ENCODE assay signal across 20 mouse cellular contexts in genomic region chr5:138260051-138260450, GRCm38 (mm10). TPM values are rescaled to one million over a fixed set of nuclear protein-coding genes. Genes with fewer than 3 reads are reported as not detected.
DNase-seq lines count a peak whose midpoint lies in the region; ATAC-seq and TF ChIP-seq lines count a peak whose summit lies in the region.
"Had no signal": no experiment of that assay in that cellular context is flagged by ENCODE, and none has a peak within 500 bp of the region (broad histone marks: within the 10 kb centered on the region; RNA-seq: fewer than 3 reads in every experiment).

No protein-coding gene starts in this region.

- no peaks in the 10 kb centered on the region for H3K9me3 ChIP-seq in heart, embryonic 10.5 days
- no peaks in the 10 kb centered on the region for H3K9me3 ChIP-seq in limb, embryonic 13.5 days
- H3K9me3 ChIP-seq in limb, embryonic 10.5 days (replicated peaks) = no peaks in the 10 kb centered on the region
- no peaks in the 10 kb centered on the region for H3K9me3 ChIP-seq in intestine, postnatal 0 days (ENCODE audit: control insufficient read depth)
- H3K9me3 ChIP-seq in liver, embryonic 16.5 days (replicated peaks; ENCODE audit: control insufficient read depth, low read length) = no peaks in the 10 kb centered on the region
- H3K9me3 ChIP-seq: midbrain, embryonic 15.5 days had no signal

- ATAC-seq in limb, embryonic 13.5 days (ENCODE audit: low FRiP score, low read depth) = no peak
- no peak for ATAC-seq in intestine, postnatal 0 days
- no peak for ATAC-seq in liver, embryonic 16.5 days (ENCODE audit: low read depth)
- ATAC-seq: forebrain, embryonic 14.5 days; midbrain, embryonic 15.5 days had no signal

- no peaks in the 10 kb centered on the region for H3K27me3 ChIP-seq in heart, embryonic 10.5 days (ENCODE audit: insufficient read depth, poor library complexity, severe bottlenecking)
- H3K27me3 ChIP-seq in limb, embryonic 13.5 days = no peaks in the 10 kb centered on the region
- H3K27me3 ChIP-seq in limb, embryonic 10.5 days (ENCODE audit: low read depth, poor library complexity, severe bottlenecking) = no peaks in the 10 kb centered on the region
- H3K27me3 ChIP-seq in intestine, postnatal 0 days (replicated peaks; ENCODE audit: control insufficient read depth, insufficient read depth, low read length) = no peaks in the 10 kb centered on the region
- H3K27me3 ChIP-seq in liver, embryonic 16.5 days (ENCODE audit: control insufficient read depth, insufficient read depth, low read depth, low read length) = no peaks in the 10 kb centered on the region
- H3K27me3 ChIP-seq: midbrain, embryonic 15.5 days had no signal

- DNase-seq in heart, embryonic 10.5 days (ENCODE audit: low spot score) = no peak
- no peak for DNase-seq in heart, postnatal 4 days
- no peak for DNase-seq in limb, embryonic 10.5 days (ENCODE audit: low spot score)
- DNase-seq in layer of hippocampus, postnatal 14 days (ENCODE audit: low spot score in 2 of 2) = no peak
- DNase-seq in adrenal gland, adult 8-10 months = no peak
- DNase-seq: cerebellum, postnatal 14 days; embryo, embryonic 11 days; gastrocnemius, postnatal 25 days; lung, embryonic 14.5 days; right cerebral cortex, adult 18-20 months; spleen, adult 18-20 months had no signal

- peaks cover 72% of the 10 kb centered on the region for H3K4me1 ChIP-seq in heart, embryonic 10.5 days
- peaks cover 25% of the 10 kb centered on the region for H3K4me1 ChIP-seq in limb, embryonic 13.5 days
- peaks cover 36% of the 10 kb centered on the region for H3K4me1 ChIP-seq in limb, embryonic 10.5 days
- H3K4me1 ChIP-seq in intestine, postnatal 0 days (replicated peaks; ENCODE audit: control insufficient read depth, insufficient read depth, low read length) = 0 out of 2 replicates have a peak, but pooled peaks cover 8% of the 10 kb centered on the region
- peaks cover 55% of the 10 kb centered on the region for H3K4me1 ChIP-seq in liver, embryonic 16.5 days (ENCODE audit: control insufficient read depth, low read depth, low read length)

- peaks cover 44% of the 10 kb centered on the region for H3K36me3 ChIP-seq in heart, embryonic 10.5 days
- peaks cover 51% of the 10 kb centered on the region for H3K36me3 ChIP-seq in limb, embryonic 13.5 days
- H3K36me3 ChIP-seq in limb, embryonic 10.5 days = peaks cover 52% of the 10 kb centered on the region
- H3K36me3 ChIP-seq in intestine, postnatal 0 days (ENCODE audit: control insufficient read depth, insufficient read depth) = peaks cover 32% of the 10 kb centered on the region
- H3K36me3 ChIP-seq in liver, embryonic 16.5 days (ENCODE audit: control insufficient read depth, insufficient read depth) = peaks cover 5% of the 10 kb centered on the region

- peak overlapping the region; percentile 72 for H3K27ac ChIP-seq in heart, embryonic 10.5 days
- no peak overlapping the region for H3K27ac ChIP-seq in limb, embryonic 13.5 days
- H3K27ac ChIP-seq in limb, embryonic 10.5 days = no peak overlapping the region
- peak overlapping the region; percentile 28; the same call in 1 of the 2 replicates for H3K27ac ChIP-seq in intestine, postnatal 0 days (ENCODE audit: low read depth, low read length)
- peak overlapping the region; percentile 5; the same call in 1 of the 2 replicates for H3K27ac ChIP-seq in liver, embryonic 16.5 days (ENCODE audit: low read length)
- H3K27ac ChIP-seq: midbrain, embryonic 15.5 days had no signal

- no peak overlapping the region for H3K4me2 ChIP-seq in limb, embryonic 13.5 days (replicated peaks)
- no peak overlapping the region for H3K4me2 ChIP-seq in intestine, postnatal 0 days (replicated peaks; ENCODE audit: low read depth)
- H3K4me2 ChIP-seq in liver, embryonic 16.5 days (ENCODE audit: low read depth, low read length) = peak overlapping the region; percentile 94
- H3K4me2 ChIP-seq: lung, embryonic 14.5 days; midbrain, embryonic 15.5 days had no signal

- H3K9ac ChIP-seq in limb, embryonic 13.5 days = 0 out of 2 replicates have a peak overlapping the region, but pooled peaks have one; percentile 13
- no peak overlapping the region for H3K9ac ChIP-seq in intestine, postnatal 0 days (ENCODE audit: low read depth, low read length)
- peak overlapping the region; percentile 38 for H3K9ac ChIP-seq in liver, embryonic 16.5 days (ENCODE audit: low read depth, low read length)
- H3K9ac ChIP-seq: lung, embryonic 14.5 days; midbrain, embryonic 15.5 days had no signal

- WGBS in heart, embryonic 10.5 days = 35% methylated on average over 10 of the region's 10 CpGs
- 83% methylated on average over 10 of the region's 10 CpGs for WGBS in limb, embryonic 13.5 days
- 84% methylated on average over 10 of the region's 10 CpGs for WGBS in limb, embryonic 10.5 days
- WGBS in intestine, postnatal 0 days = 58% methylated on average over 10 of the region's 10 CpGs
- WGBS in liver, embryonic 16.5 days (ENCODE audit: insufficient replicate concordance) = 25% methylated on average over 10 of the region's 10 CpGs

- peak overlapping the region; percentile 8; the same call in 1 of the 2 replicates for H3K4me3 ChIP-seq in heart, embryonic 10.5 days
- no peak overlapping the region for H3K4me3 ChIP-seq in limb, embryonic 13.5 days
- no peak overlapping the region for H3K4me3 ChIP-seq in limb, embryonic 10.5 days
- H3K4me3 ChIP-seq in intestine, postnatal 0 days (ENCODE audit: low read depth, low read length) = no peak overlapping the region
- H3K4me3 ChIP-seq in liver, embryonic 16.5 days (ENCODE audit: low read depth, low read length) = peak overlapping the region; percentile 21
- H3K4me3 ChIP-seq: midbrain, embryonic 15.5 days had no signal

- TF ChIP-seq CTCF in intestine, postnatal 0 days (IDR thresholded peaks at IDR 0.05; ENCODE audit: low read depth) = no peak

RNA-seq across cellular contexts. Expression of gene BC037034, which starts 3.8 kb away (rescaled TPM):
- polyA plus RNA-seq in heart, embryonic 10.5 days (2016; fragmentation: Nextera tagmentation; extraction: Ambion mirVana) = 4.8 and 8.7 TPM in 2 replicates
- total RNA-seq in heart, postnatal 4 days (2021) = 1 to 10 TPM; 7.9 to 8.2 TPM
- polyA plus RNA-seq in limb, embryonic 13.5 days (2015; fragmentation: Nextera tagmentation; extraction: Ambion mirVana) = 4.4 and 5.2 TPM in 2 replicates
- polyA plus RNA-seq in limb, embryonic 10.5 days (2016; fragmentation: Nextera tagmentation; extraction: Ambion mirVana) = 5.4 and 6.3 TPM in 2 replicates
- 4.4 and 4.8 TPM in 2 replicates for polyA plus RNA-seq in intestine, postnatal 0 days (2015; fragmentation: Nextera tagmentation; extraction: Ambion mirVana)
- polyA plus RNA-seq in liver, embryonic 16.5 days (2015; fragmentation: Nextera tagmentation; extraction: Ambion mirVana) = 2.1 and 3.1 TPM in 2 replicates
- total RNA-seq in layer of hippocampus, postnatal 14 days (2021) = 10 to 100 TPM; 72.5 to 79.9 TPM
- 10 to 100 TPM; 22.7 to 48.4 (median 37.4) TPM for total RNA-seq in adrenal gland, adult 8-10 months (2022)

RNA-seq across cellular contexts. Expression of gene Lamtor4, which starts 4.8 kb away (rescaled TPM):
- polyA plus RNA-seq in heart, embryonic 10.5 days (2016; fragmentation: Nextera tagmentation; extraction: Ambion mirVana) = 69.9 and 77.7 TPM in 2 replicates
- total RNA-seq in heart, postnatal 4 days (2021) = 10 to 100 TPM; 59.2 to 66.4 TPM
- 63.5 and 64.7 TPM in 2 replicates for polyA plus RNA-seq in limb, embryonic 13.5 days (2015; fragmentation: Nextera tagmentation; extraction: Ambion mirVana)
- polyA plus RNA-seq in limb, embryonic 10.5 days (2016; fragmentation: Nextera tagmentation; extraction: Ambion mirVana) = 35.4 and 39.7 TPM in 2 replicates
- 124 and 135 TPM in 2 replicates for polyA plus RNA-seq in intestine, postnatal 0 days (2015; fragmentation: Nextera tagmentation; extraction: Ambion mirVana)
- polyA plus RNA-seq in liver, embryonic 16.5 days (2015; fragmentation: Nextera tagmentation; extraction: Ambion mirVana) = 30.9 and 31.7 TPM in 2 replicates
- total RNA-seq in layer of hippocampus, postnatal 14 days (2021) = 10 to 100 TPM; 64.5 to 66.6 TPM
- total RNA-seq in adrenal gland, adult 8-10 months (2022) = 100 to 1,000 TPM in 2 of 4 experiments, 10 to 100 TPM in 2; 86.5 to 106 (median 99.5) TPM

RNA-seq across cellular contexts. Expression of gene Gal3st4, which starts 12.6 kb away (rescaled TPM):
- 1.4 and 1.6 TPM in 2 replicates for polyA plus RNA-seq in heart, embryonic 10.5 days (2016; fragmentation: Nextera tagmentation; extraction: Ambion mirVana)
- total RNA-seq in heart, postnatal 4 days (2021) = under 1 TPM; 0.36 to 0.76 TPM
- 3.3 and 4.5 TPM in 2 replicates for polyA plus RNA-seq in limb, embryonic 13.5 days (2015; fragmentation: Nextera tagmentation; extraction: Ambion mirVana)
- 3.3 and 3.7 TPM in 2 replicates for polyA plus RNA-seq in limb, embryonic 10.5 days (2016; fragmentation: Nextera tagmentation; extraction: Ambion mirVana)
- 0.63 and 0.65 TPM in 2 replicates for polyA plus RNA-seq in intestine, postnatal 0 days (2015; fragmentation: Nextera tagmentation; extraction: Ambion mirVana)
- polyA plus RNA-seq in liver, embryonic 16.5 days (2015; fragmentation: Nextera tagmentation; extraction: Ambion mirVana) = 0.22 TPM in 1 of 2 replicates, not detected in the other
- total RNA-seq in layer of hippocampus, postnatal 14 days (2021) = 1 to 10 TPM; 2.3 to 4.0 TPM
- total RNA-seq in adrenal gland, adult 8-10 months (2022) = under 1 TPM in 2 of 4 experiments, not detected in 2; 0.17 to 0.38 TPM
- total RNA-seq: hematopoietic stem cell, adult 5-6 weeks had no signal

RNA-seq across cellular contexts. Expression of gene Gm43720, which starts 19.7 kb away (rescaled TPM):
- polyA plus RNA-seq in heart, embryonic 10.5 days (2016; fragmentation: Nextera tagmentation; extraction: Ambion mirVana) = 0.07 and 0.16 TPM in 2 replicates
- not detected for total RNA-seq in heart, postnatal 4 days (2021)
- 0.13 and 0.29 TPM in 2 replicates for polyA plus RNA-seq in limb, embryonic 13.5 days (2015; fragmentation: Nextera tagmentation; extraction: Ambion mirVana)
- polyA plus RNA-seq in limb, embryonic 10.5 days (2016; fragmentation: Nextera tagmentation; extraction: Ambion mirVana) = 0.08 and 0.18 TPM in 2 replicates
- polyA plus RNA-seq in intestine, postnatal 0 days (2015; fragmentation: Nextera tagmentation; extraction: Ambion mirVana) = 0.07 TPM in 2 replicates
- not detected in 2 replicates for polyA plus RNA-seq in liver, embryonic 16.5 days (2015; fragmentation: Nextera tagmentation; extraction: Ambion mirVana)
- under 1 TPM in 1 of 2 experiments, not detected in 1; 0.07 TPM for total RNA-seq in layer of hippocampus, postnatal 14 days (2021)
- total RNA-seq in adrenal gland, adult 8-10 months (2022) = not detected
- total RNA-seq: gastrocnemius, postnatal 25 days; hematopoietic stem cell, adult 5-6 weeks; left cerebral cortex, postnatal 36 days had no signal
- polyA plus RNA-seq: C2C12; forebrain, embryonic 14.5 days; thymus, postnatal 0 days had no signal

RNA-seq across cellular contexts. Expression of gene Gpc2, which starts 19.8 kb away (rescaled TPM):
- polyA plus RNA-seq in heart, embryonic 10.5 days (2016; fragmentation: Nextera tagmentation; extraction: Ambion mirVana) = 11.1 and 18.0 TPM in 2 replicates
- 1 to 10 TPM; 2.3 to 2.5 TPM for total RNA-seq in heart, postnatal 4 days (2021)
- polyA plus RNA-seq in limb, embryonic 13.5 days (2015; fragmentation: Nextera tagmentation; extraction: Ambion mirVana) = 52.9 and 55.6 TPM in 2 replicates
- polyA plus RNA-seq in limb, embryonic 10.5 days (2016; fragmentation: Nextera tagmentation; extraction: Ambion mirVana) = 36.5 and 54.3 TPM in 2 replicates
- polyA plus RNA-seq in intestine, postnatal 0 days (2015; fragmentation: Nextera tagmentation; extraction: Ambion mirVana) = 1.4 TPM in 2 replicates
- 0.51 and 0.74 TPM in 2 replicates for polyA plus RNA-seq in liver, embryonic 16.5 days (2015; fragmentation: Nextera tagmentation; extraction: Ambion mirVana)
- total RNA-seq in layer of hippocampus, postnatal 14 days (2021) = 1 to 10 TPM; 6.7 to 8.2 TPM
- 1 to 10 TPM in 2 of 4 experiments, under 1 TPM in 2; 0.38 to 1.3 (median 0.97) TPM for total RNA-seq in adrenal gland, adult 8-10 months (2022)

Comparison
In these comparisons a context has a peak if more than half of its experiments do, and no peak if none do; other contexts are left out.
1. H3K27ac ChIP-seq: peak in heart, embryonic 10.5 days (single experiment), intestine, postnatal 0 days (single experiment) and liver, embryonic 16.5 days (single experiment); none in limb, embryonic 13.5 days (single experiment) and limb, embryonic 10.5 days (single experiment).
2. H3K4me3 ChIP-seq: peak in heart, embryonic 10.5 days (single experiment) and liver, embryonic 16.5 days (single experiment); none in limb, embryonic 13.5 days (single experiment), limb, embryonic 10.5 days (single experiment) and intestine, postnatal 0 days (single experiment).